Mouse (Mus musculus) MEL (cell line): ENCODE measurements around the gene Scyl2.

Experiments used
- CTCF ChIP-seq, 3 experiments: IDR thresholded peaks in 2 of 3; conservative IDR thresholded peaks in 1 of 3; 2 replicates each; pipeline ENCODE4 v1.5.1; 2011 to 2012; ENCODE audit warnings: low read length in 3 of 3, low read depth in 2 of 3, mild to moderate bottlenecking in 2 of 3, improper control_type of control experiment in 1 of 3, inconsistent platforms in 1 of 3, mixed read lengths in 1 of 3, moderate library complexity in 1 of 3; ENCODE audit not compliant: control insufficient read depth in 1 of 3, insufficient read depth in 1 of 3, poor library complexity in 1 of 3, severe bottlenecking in 1 of 3
- EP300 ChIP-seq, 2 experiments: IDR thresholded peaks; 2 replicates each; pipeline ENCODE4 v1.6.1; 2011; ENCODE audit warnings: improper control_type of control experiment in 2 of 2, low read length in 2 of 2, low read depth in 1 of 2, mild to moderate bottlenecking in 1 of 2
- ETS1 ChIP-seq: IDR thresholded peaks from 2 replicates; pipeline ENCODE4 v1.6.1; 2012; ENCODE audit warnings: low read depth, mild to moderate bottlenecking, inconsistent platforms, low read length, improper control_type of control experiment, moderate library complexity
- HCFC1 ChIP-seq: IDR thresholded peaks from 2 replicates; pipeline ENCODE4 v1.6.1; 2012; ENCODE audit warnings: low read depth, mild to moderate bottlenecking, inconsistent platforms, low read length, improper control_type of control experiment, moderate library complexity
- MXI1 ChIP-seq: IDR thresholded peaks from 2 replicates; pipeline ENCODE4 v1.6.1; 2011; ENCODE audit warnings: mild to moderate bottlenecking, low read depth, low read length, improper control_type of control experiment
- MYC ChIP-seq: IDR thresholded peaks from 2 replicates; pipeline ENCODE4 v1.6.1; 2011; ENCODE audit warnings: low read depth, mild to moderate bottlenecking, low read length, improper control_type of control experiment, moderate library complexity
- NELFE ChIP-seq: IDR thresholded peaks from 2 replicates; pipeline ENCODE4 v1.6.1; 2011; ENCODE audit warnings: low read depth, low read length, improper control_type of control experiment
- NRF1 ChIP-seq: IDR thresholded peaks from 2 replicates; pipeline ENCODE4 v1.6.1; 2014; ENCODE audit warnings: low read depth, mild to moderate bottlenecking, inconsistent platforms, low read length, improper control_type of control experiment, moderate library complexity; ENCODE audit not compliant: poor library complexity, insufficient read depth, severe bottlenecking
- POLR2A ChIP-seq, 2 experiments: IDR thresholded peaks; 2 replicates each; pipeline ENCODE4 v1.6.1; 2011 to 2012; ENCODE audit warnings: low read length in 2 of 2, mild to moderate bottlenecking in 2 of 2, control low read depth in 1 of 2, improper control_type of control experiment in 1 of 2, low read depth in 1 of 2, moderate library complexity in 1 of 2; ENCODE audit not compliant: control insufficient read depth in 1 of 2, insufficient read depth in 1 of 2, poor library complexity in 1 of 2
- POLR2AphosphoS2 ChIP-seq: IDR thresholded peaks from 2 replicates; pipeline ENCODE4 v1.6.1; 2011; ENCODE audit warnings: low read length, improper control_type of control experiment
- SIN3A ChIP-seq: IDR thresholded peaks from 2 replicates; pipeline ENCODE4 v1.6.1; 2012; ENCODE audit warnings: low read length, improper control_type of control experiment, inconsistent platforms
- TCF12 ChIP-seq: IDR thresholded peaks from 2 replicates; pipeline ENCODE4 v1.6.1; 2014; ENCODE audit warnings: low read depth, mild to moderate bottlenecking, inconsistent platforms, low read length, improper control_type of control experiment, moderate library complexity
- USF1 ChIP-seq: IDR thresholded peaks from 2 replicates; pipeline ENCODE4 v1.6.1; 2014; ENCODE audit warnings: low read depth, mild to moderate bottlenecking, inconsistent platforms, low read length, improper control_type of control experiment, moderate library complexity
- ZNF384 ChIP-seq: IDR thresholded peaks from 2 replicates; pipeline ENCODE4 v1.6.1; 2012; ENCODE audit warnings: low read depth, mild to moderate bottlenecking, inconsistent platforms, low read length, improper control_type of control experiment

DNA sequence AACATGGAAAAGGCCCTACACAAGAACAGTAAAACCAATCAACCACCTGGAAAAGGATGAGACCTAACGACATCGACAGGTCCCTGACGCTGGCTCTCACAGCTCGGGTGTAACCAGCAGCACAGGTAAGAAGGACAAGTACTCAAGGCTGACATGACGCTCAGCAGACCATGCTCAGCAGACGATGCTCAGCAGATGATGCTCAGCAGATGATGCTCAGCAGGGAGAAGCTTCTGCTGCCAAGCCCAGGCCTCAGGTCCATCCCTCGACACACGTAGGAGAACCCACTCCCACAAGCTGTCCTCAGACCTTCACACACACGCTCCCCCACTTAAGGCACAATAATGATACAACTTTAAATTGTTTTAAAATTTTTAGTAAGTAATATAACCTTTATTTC lies 20.4 kb downstream of the Scyl2 start:
- TF ChIP-seq EP300 (IDR thresholded peaks at IDR 0.05; ENCODE audit: low read depth in 1 of 2, low read length in 2 of 2) (no peak), SIN3A (no peak), NRF1 (no peak), POLR2A (IDR thresholded peaks at IDR 0.05; ENCODE audit: control insufficient read depth in 1 of 2, insufficient read depth in 1 of 2, low read depth in 1 of 2, low read length in 2 of 2, poor library complexity in 1 of 2) (no peak), CTCF (IDR thresholded peaks at IDR 0.05 in 2 of 3, conservative IDR thresholded peaks at IDR 0.05 in 1 of 3; ENCODE audit: control insufficient read depth in 1 of 3, insufficient read depth in 1 of 3, low read depth in 2 of 3, low read length in 3 of 3, poor library complexity in 1 of 3, severe bottlenecking in 1 of 3) (no peak), ETS1 (no peak), MXI1 (no peak), MYC (no peak), POLR2AphosphoS2 (no peak), USF1 (no peak), HCFC1 (no peak), TCF12 (no peak), ZNF384 (no peak), NELFE (no peak)
